Mouse (Mus musculus) small intestine, adult 2 months (tissue): ENCODE results near the gene Chrd. TPM values are rescaled to one million over a fixed set of nuclear protein-coding genes. Genes with fewer than 3 reads are reported as not detected.

ENCODE experiments used
- H3K27ac ChIP-seq: fragments of 200-500 bp; 2 replicates; pipeline ENCODE4 v1.5.1; 2012; ENCODE audit warnings: low read depth, low read length, control low read depth, inconsistent platforms; ENCODE audit not compliant: insufficient read depth
- H3K27me3 ChIP-seq: fragments of 200-500 bp; 2 replicates; pipeline ENCODE4 v1.6.1; 2012; ENCODE audit warnings: mild to moderate bottlenecking, moderate library complexity, low read length, inconsistent platforms; ENCODE audit not compliant: control insufficient read depth, insufficient read depth
- H3K36me3 ChIP-seq: fragments of 200-500 bp; 2 replicates; pipeline ENCODE4 v1.6.1; 2012; ENCODE audit warnings: mild to moderate bottlenecking, low read length, control low read depth, inconsistent platforms; ENCODE audit not compliant: control insufficient read depth, insufficient read depth
- H3K4me1 ChIP-seq: fragments of 200-500 bp; 2 replicates; pipeline ENCODE4 v1.6.1; 2012; ENCODE audit warnings: low read length, inconsistent platforms, mixed read lengths; ENCODE audit not compliant: control insufficient read depth, insufficient read depth, insufficient read length
- H3K4me3 ChIP-seq: fragments of 200-500 bp; 2 replicates; pipeline ENCODE4 v1.5.1; 2012; ENCODE audit warnings: low read depth, mild to moderate bottlenecking, control low read depth, inconsistent platforms, low read length, moderate library complexity
- CTCF ChIP-seq: fragments of 200-500 bp; IDR thresholded peaks from 2 replicates; pipeline ENCODE4 v1.5.1; 2012; ENCODE audit warnings: low read depth, mild to moderate bottlenecking, control low read depth, inconsistent platforms, low read length, moderate library complexity, mixed read lengths; ENCODE audit not compliant: insufficient replicate concordance, insufficient read length; ENCODE audit errors: extremely low read depth
- POLR2A ChIP-seq: fragments of 200-500 bp; IDR thresholded peaks from 2 replicates; pipeline ENCODE4 v1.6.1; 2012; ENCODE audit warnings: low read depth, mild to moderate bottlenecking, control low read depth, inconsistent platforms, low read length, moderate library complexity
- WGBS: fragments of 180-500 bp; shearing (Covaris S2); methylation state at CpG from one replicate; pipeline ENCODE4 v1.1.7; 2018; 5-methylcytosine and 5-hydroxymethylcytosine counted together
- polyA plus RNA-seq: library from polyadenylated mRNA; depleted of rRNA; stranded (reverse); fragments of >200 nt; gene quantifications from 2 replicates; pipeline ENCODE4 v1.2.3, GENCODE M21; 2012

Gene Chrd
- polyA plus RNA-seq, 1 experiment: 3.3 TPM

- WGBS: 1% methylated on average over 8 of the region's 8 CpGs
- TF ChIP-seq POLR2A (no peak), CTCF (no peak)
- peaks cover 6% of the 10 kb centered on the region; the same call in 1 of the 2 replicates for H3K4me1 ChIP-seq
- peaks cover 18% of the 10 kb centered on the region for H3K36me3 ChIP-seq
- H3K27me3 ChIP-seq: no peaks in the 10 kb centered on the region
- H3K27ac ChIP-seq: peak overlapping the region; percentile 100
- peak overlapping the region; percentile 79 for H3K4me3 ChIP-seq
These were observed 16.1 kb upstream of the Chrd start for GRCm38 (mm10) chr16:20716841-20717180.

GRCm38 (mm10) chr16:20717181-20717977 is 15.5 kb upstream of the Chrd start, which contains the start of the genes Polr2h and Clcn2:
TSS of gene Polr2h (plus strand) at chr16:20717665.
TSS of gene Clcn2 (minus strand) at chr16:20717746.
- under 1% methylated on average over 62 of the region's 62 CpGs for WGBS
- H3K27ac ChIP-seq: peak within 1 kb of the TSS; percentile 100
- H3K27me3 ChIP-seq: no peaks in the 10 kb centered on the region
- peaks cover 17% of the 10 kb centered on the region for H3K36me3 ChIP-seq
- TF ChIP-seq CTCF (peak; percentile 66), POLR2A (peak; percentile 68)
- H3K4me3 ChIP-seq: peak within 1 kb of the TSS; percentile 79
- H3K4me1 ChIP-seq: peaks cover 6% of the 10 kb centered on the region; the same call in 1 of the 2 replicates

GRCm38 (mm10) chr16:20717978-20718670 is 14.8 kb upstream of the Chrd start:
- Histone ChIP-seq H3K4me1 (peaks cover 4% of the 10 kb centered on the region; the same call in 1 of the 2 replicates), H3K27me3 (no peaks in the 10 kb centered on the region), H3K27ac (peak overlapping the region; percentile 76), H3K4me3 (peak overlapping the region; percentile 79), H3K36me3 (peaks cover 16% of the 10 kb centered on the region)
- WGBS: under 1% methylated on average over 18 of the region's 18 CpGs
- TF ChIP-seq POLR2A: no peak
- TF ChIP-seq CTCF: no peak

- H3K27me3 ChIP-seq: no peaks in the 10 kb centered on the region
- TF ChIP-seq CTCF: no peak
- no peak for TF ChIP-seq POLR2A
- H3K4me3 ChIP-seq: no peak overlapping the region
- H3K36me3 ChIP-seq: peaks cover 16% of the 10 kb centered on the region
- no peaks in the 10 kb centered on the region; the same call in 1 of the 2 replicates for H3K4me1 ChIP-seq
- 85% methylated on average over 10 of the region's 10 CpGs for WGBS
- no peak overlapping the region for H3K27ac ChIP-seq
These were observed 11.1 kb upstream of the Chrd start for GRCm38 (mm10) chr16:20721808-20722207.

GRCm38 (mm10) chr16:20722736-20723135 is 10.2 kb upstream of the Chrd start:
- no peaks in the 10 kb centered on the region for H3K27me3 ChIP-seq
- no peak overlapping the region for H3K27ac ChIP-seq
- no peak for TF ChIP-seq POLR2A
- peaks cover 16% of the 10 kb centered on the region for H3K36me3 ChIP-seq
- no peak overlapping the region for H3K4me3 ChIP-seq
- 76% methylated on average over 4 of the region's 4 CpGs for WGBS
- no peaks in the 10 kb centered on the region; the same call in 1 of the 2 replicates for H3K4me1 ChIP-seq

GRCm38 (mm10) chr16:20723247-20723646 is 9.7 kb upstream of the Chrd start:
- Histone ChIP-seq H3K4me3 (no peak overlapping the region), H3K36me3 (peaks cover 16% of the 10 kb centered on the region), H3K27ac (no peak overlapping the region), H3K27me3 (no peaks in the 10 kb centered on the region), H3K4me1 (no peaks in the 10 kb centered on the region; the same call in 1 of the 2 replicates)
- WGBS: 60% methylated on average over 4 of the region's 4 CpGs
- TF ChIP-seq CTCF: no peak
- TF ChIP-seq POLR2A: no peak

- Histone ChIP-seq H3K4me1 (no peaks in the 10 kb centered on the region), H3K36me3 (peaks cover 16% of the 10 kb centered on the region), H3K27me3 (no peaks in the 10 kb centered on the region), H3K4me3 (no peak overlapping the region), H3K27ac (no peak overlapping the region)
- no peak for TF ChIP-seq POLR2A
- peak; percentile 82 for TF ChIP-seq CTCF
- WGBS: 30% methylated on average over 5 of the region's 5 CpGs
These were observed 8.6 kb upstream of the Chrd start for GRCm38 (mm10) chr16:20724338-20724748.
